Mouse (Mus musculus) urinary bladder, postnatal 36 days (tissue): ENCODE data around the gene Wnt10b.

Source experiments
- DNase-seq, 2 experiments: peaks; one replicate each; pipeline ENCODE4 v3.0.0; 2022; ENCODE audit warnings: low spot score in 2 of 2, mixed read lengths in 1 of 2

Gene Wnt10b

GRCm38 (mm10) chr15:98729791-98730545 lies 48.0 kb downstream of the Wnt10b start:
- no peak for DNase-seq

GRCm38 (mm10) chr15:98728366-98728765 lies 49.6 kb downstream of the Wnt10b start:
- no peak for DNase-seq

GRCm38 (mm10) chr15:98727443-98728321 lies 50.3 kb downstream of the Wnt10b start, which contains the start of gene Fkbp11:
Gene Fkbp11 (minus strand): TSS chr15:98728198.
- peak; percentile 25 to 59 for DNase-seq

GRCm38 (mm10) chr15:98726746-98727145 lies 51.2 kb downstream of the Wnt10b start:
- no peak for DNase-seq

- DNase-seq = no peak
These were observed 51.9 kb downstream of the Wnt10b start for GRCm38 (mm10) chr15:98726079-98726478.

- no peak for DNase-seq
These were observed 53.5 kb downstream of the Wnt10b start for GRCm38 (mm10) chr15:98724441-98724840.

- DNase-seq = no peak
These were observed 55.1 kb downstream of the Wnt10b start for GRCm38 (mm10) chr15:98722854-98723253.

- DNase-seq = no peak
These were observed 55.8 kb downstream of the Wnt10b start for GRCm38 (mm10) chr15:98722191-98722590.
